Mouse (Mus musculus) embryonic facial prominence, embryonic 10.5 days (tissue): ENCODE measurements around the gene Rapgef6. TPM values are rescaled to one million over a fixed set of nuclear protein-coding genes. Genes with fewer than 3 reads are reported as not detected.
"Not testable (repeated sequence)": the region's sequence is repeated elsewhere in the genome, so short reads cannot be mapped to it uniquely, and the experiment has no call there.

Experiments
- DNase-seq: peaks from one replicate; pipeline ENCODE4 v3.0.0-alpha.2; 2017; ENCODE audit warnings: low spot score
- H3K27ac ChIP-seq: fragments of 300-500 bp; sonication (generic); replicated peaks from 2 replicates; pipeline ENCODE4 v1.5.1; 2016; ENCODE audit warnings: mild to moderate bottlenecking
- H3K27me3 ChIP-seq: fragments of 300-500 bp; sonication (generic); replicated peaks from 2 replicates; pipeline ENCODE4 v1.6.1; 2016; ENCODE audit warnings: low read depth, mild to moderate bottlenecking; ENCODE audit not compliant: poor library complexity, severe bottlenecking
- H3K36me3 ChIP-seq: fragments of 300-500 bp; sonication (generic); replicated peaks from 2 replicates; pipeline ENCODE4 v1.6.1; 2016; ENCODE audit warnings: mild to moderate bottlenecking, moderate library complexity
- H3K4me1 ChIP-seq: fragments of 300-500 bp; sonication (generic); 2 replicates; pipeline ENCODE4 v1.6.1; 2016
- H3K4me3 ChIP-seq: fragments of 300-500 bp; sonication (generic); 2 replicates; pipeline ENCODE4 v1.5.1; 2016; ENCODE audit warnings: mild to moderate bottlenecking, moderate library complexity
- H3K9me3 ChIP-seq: fragments of 300-500 bp; sonication (generic); 2 replicates; pipeline ENCODE4 v1.6.1; 2016; ENCODE audit warnings: mild to moderate bottlenecking
- WGBS: fragments of 180-500 bp; shearing (Covaris S2); methylation state at CpG from one replicate; pipeline ENCODE4 v1.1.7; 2016; 5-methylcytosine and 5-hydroxymethylcytosine counted together
- polyA plus RNA-seq: library from polyadenylated mRNA; unstranded; fragments of >200 nt; fragmentation: Nextera tagmentation; extraction: Ambion mirVana; gene quantifications from 2 replicates; pipeline ENCODE4 v1.2.1, GENCODE M21; 2016

Gene Rapgef6
- polyA plus RNA-seq, 1 experiment from 2014 or later, result 39.6 TPM

DNA sequence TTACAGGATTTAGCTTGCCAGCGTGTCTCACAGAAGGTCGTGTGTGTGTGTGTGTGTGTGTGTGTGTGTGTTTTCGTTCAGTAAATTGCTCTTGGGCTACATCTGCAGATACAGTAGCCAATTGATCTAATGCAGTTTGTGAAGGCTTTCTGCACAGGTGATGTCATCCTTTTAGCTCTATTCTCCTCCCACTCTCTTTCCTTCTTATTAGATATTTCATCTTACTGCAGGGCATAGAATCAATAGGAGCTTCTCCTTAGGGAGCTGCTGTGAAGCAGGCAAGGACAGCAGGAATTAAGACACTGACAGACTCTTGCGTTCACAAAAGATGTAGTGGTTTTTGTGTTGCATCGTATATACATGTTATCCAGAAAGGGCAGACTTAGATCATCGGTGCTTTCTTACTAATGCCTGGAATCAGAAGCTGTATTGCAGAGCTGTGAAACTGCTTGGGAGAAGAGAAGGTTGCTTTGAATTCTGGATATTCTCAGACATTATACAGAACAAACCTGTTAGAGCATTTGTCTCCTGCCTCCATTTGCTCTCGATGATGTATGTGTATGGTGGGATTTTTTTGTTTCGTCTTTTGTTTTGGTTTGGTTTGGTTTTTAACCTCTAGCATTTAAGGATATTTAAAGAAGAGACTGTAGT is 73.4 kb downstream of the Rapgef6 start:
- no peak overlapping the region for H3K27ac ChIP-seq
- no peaks in the 10 kb centered on the region for H3K27me3 ChIP-seq
- 88% methylated on average over 8 of the region's 8 CpGs for WGBS
- H3K36me3 ChIP-seq, result no peaks in the 10 kb centered on the region
- H3K4me3 ChIP-seq, result no peak overlapping the region
- H3K9me3 ChIP-seq, result no peaks in the 10 kb centered on the region
- H3K4me1 ChIP-seq, result 0 out of 2 replicates have a peak, but pooled peaks cover 5% of the 10 kb centered on the region
- DNase-seq, result no peak

DNA sequence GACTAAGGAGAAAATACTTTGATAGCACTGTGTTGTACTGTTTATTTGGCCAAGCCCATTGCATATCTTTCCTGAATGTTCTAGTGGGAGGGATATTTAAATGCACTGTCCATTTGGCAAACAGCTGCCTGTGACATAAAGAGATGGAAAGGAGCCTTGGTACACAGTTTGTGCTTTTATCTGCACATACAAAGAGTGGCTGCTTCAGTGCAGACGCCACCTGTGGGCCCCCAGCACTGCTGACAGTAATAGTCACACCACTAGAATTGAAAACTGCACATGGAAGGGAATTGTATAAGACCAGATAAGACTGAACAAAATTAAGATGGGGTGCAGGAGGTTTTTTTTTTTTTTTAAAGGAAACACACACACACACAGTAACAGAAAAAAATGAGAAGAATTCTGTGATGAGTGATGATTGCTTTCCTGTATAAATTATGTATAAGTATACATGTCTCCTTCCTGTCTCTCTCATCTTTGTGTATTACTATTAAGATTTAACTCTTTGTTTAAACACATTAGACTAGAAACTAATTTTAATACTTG is 75.3 kb downstream of the Rapgef6 start:
- H3K36me3 ChIP-seq, result no peaks in the 10 kb centered on the region
- WGBS, result 81% methylated on average over 1 of the region's 1 CpGs
- no peak overlapping the region for H3K4me3 ChIP-seq

DNA sequence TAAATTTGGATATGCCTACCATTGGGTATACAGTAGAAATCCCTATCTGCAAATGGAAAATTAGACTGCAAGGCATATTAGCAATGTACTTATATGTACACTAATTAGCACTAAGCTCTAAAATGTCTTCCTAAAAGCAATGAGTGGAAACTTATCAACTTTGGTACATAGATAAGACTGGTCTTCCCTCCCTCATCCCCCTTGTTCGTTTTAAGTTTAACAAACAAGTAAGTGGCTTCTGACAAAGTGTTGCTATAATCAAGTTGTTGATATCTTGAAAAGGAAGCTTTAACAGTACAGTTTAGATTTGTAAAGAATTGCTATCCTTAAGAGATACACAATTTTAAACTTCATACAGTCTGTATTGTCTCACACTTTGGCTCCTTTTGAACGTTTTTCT is 78.5 kb downstream of the Rapgef6 start:
- no peak overlapping the region for H3K27ac ChIP-seq
- WGBS, result 88% methylated on average over 2 of the region's 2 CpGs
- no peak overlapping the region for H3K4me3 ChIP-seq
- DNase-seq, result no peak
- no peaks in the 10 kb centered on the region for H3K4me1 ChIP-seq
- no peaks in the 10 kb centered on the region for H3K27me3 ChIP-seq
- H3K9me3 ChIP-seq, result no peaks in the 10 kb centered on the region
- no peaks in the 10 kb centered on the region for H3K36me3 ChIP-seq

More for the DNA sequence above, 75.3 kb downstream of the Rapgef6 start:
- Histone ChIP-seq H3K4me1 (0 out of 2 replicates have a peak, but pooled peaks cover under 1% of the 10 kb centered on the region), H3K27ac (no peak overlapping the region), H3K9me3 (no peaks in the 10 kb centered on the region), H3K27me3 (no peaks in the 10 kb centered on the region)
- DNase-seq, result no peak

DNA sequence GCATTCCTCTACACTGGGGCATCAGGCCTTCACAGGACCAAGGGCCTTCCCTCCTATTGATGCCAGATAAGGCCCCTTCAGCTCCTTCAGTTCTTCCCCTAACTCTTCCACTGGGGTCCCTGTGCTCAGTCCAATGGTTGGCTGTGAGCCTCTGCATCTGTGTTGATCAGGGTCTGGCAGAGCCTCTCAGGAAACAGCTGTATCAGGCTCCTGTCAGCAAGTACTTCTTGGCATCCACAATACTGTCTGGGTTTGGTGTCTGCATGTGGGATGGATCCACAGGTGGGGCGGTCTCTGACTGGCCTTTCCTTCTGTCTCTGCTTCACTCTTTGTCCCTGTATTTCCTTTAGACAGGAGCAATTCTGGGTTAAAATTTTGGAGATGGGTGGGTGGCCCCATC is 80.1 kb downstream of the Rapgef6 start:
- not testable (repeated sequence) for H3K36me3 ChIP-seq, H3K9me3 ChIP-seq, H3K4me3 ChIP-seq, H3K27ac ChIP-seq, H3K4me1 ChIP-seq, H3K27me3 ChIP-seq, DNase-seq
- WGBS, result 94% methylated on average over 1 of the region's 1 CpGs

DNA sequence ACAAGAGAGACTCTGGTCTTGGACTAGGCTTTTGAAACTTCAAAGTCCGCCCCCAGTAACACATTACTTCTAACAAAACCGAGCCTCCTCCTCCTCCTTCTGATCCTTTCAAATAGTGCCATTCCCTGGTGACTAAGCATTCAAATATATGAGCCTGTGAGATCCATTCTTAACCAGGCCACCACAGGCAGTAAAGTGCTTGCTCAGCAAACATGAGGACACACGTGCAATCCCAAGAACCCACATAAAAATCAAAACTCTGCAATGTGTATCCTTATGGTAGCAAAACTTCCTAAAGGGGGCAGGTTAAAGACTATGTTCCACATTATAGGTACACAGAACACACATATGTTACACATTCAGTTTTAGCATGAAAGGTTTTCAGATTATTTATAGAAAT is 81.8 kb downstream of the Rapgef6 start:
- Histone ChIP-seq H3K4me1 (no peaks in the 10 kb centered on the region), H3K9me3 (no peaks in the 10 kb centered on the region), H3K4me3 (no peak overlapping the region), H3K27me3 (no peaks in the 10 kb centered on the region), H3K27ac (no peak overlapping the region), H3K36me3 (no peaks in the 10 kb centered on the region)
- 85% methylated on average over 3 of the region's 3 CpGs for WGBS
- DNase-seq, result no peak

DNA sequence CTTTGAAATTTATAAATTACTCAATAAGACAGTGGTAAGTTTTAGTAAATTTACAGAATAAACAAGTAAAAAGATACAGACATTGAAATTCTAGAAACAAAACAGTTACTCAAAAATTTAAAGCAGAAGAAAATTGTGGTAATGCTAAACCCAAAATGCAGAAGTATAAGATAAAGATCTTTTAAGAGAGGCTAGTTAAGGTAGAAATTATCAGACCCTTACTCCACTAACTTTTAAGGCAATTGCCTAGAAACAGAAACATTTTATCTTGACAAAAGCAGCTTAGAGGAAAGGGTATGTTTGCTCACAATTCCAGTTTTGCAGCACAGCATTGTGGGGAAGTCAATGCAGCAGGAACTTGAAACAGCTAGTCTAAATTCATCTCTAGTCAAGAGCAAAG is 91.0 kb downstream of the Rapgef6 start:
- H3K36me3 ChIP-seq, result no peaks in the 10 kb centered on the region
- no peak overlapping the region for H3K27ac ChIP-seq
- H3K9me3 ChIP-seq, result no peaks in the 10 kb centered on the region
- H3K4me3 ChIP-seq, result no peak overlapping the region
- no peaks in the 10 kb centered on the region for H3K4me1 ChIP-seq
- H3K27me3 ChIP-seq, result no peaks in the 10 kb centered on the region
- no peak for DNase-seq

DNA sequence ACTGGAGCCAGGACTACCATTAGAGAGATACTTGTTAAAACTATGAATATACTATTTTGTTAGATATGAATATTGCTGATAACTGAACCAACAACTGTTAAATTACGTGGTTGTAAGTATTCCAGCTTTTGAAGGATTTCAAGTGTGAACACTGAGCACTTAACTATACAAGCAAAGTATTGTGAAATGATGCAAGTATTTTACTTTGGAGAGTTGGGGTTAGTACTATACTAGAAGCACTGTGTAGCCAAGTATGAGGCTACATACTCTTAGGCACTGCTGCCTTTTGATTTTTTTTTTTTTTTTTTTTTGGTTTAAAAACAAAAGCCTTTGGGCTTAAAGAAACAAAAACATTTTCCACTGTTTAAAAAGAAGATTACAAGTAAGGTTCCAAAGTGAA is 91.9 kb downstream of the Rapgef6 start:
- Histone ChIP-seq H3K27me3 (no peaks in the 10 kb centered on the region), H3K9me3 (no peaks in the 10 kb centered on the region), H3K27ac (no peak overlapping the region), H3K36me3 (no peaks in the 10 kb centered on the region), H3K4me3 (no peak overlapping the region), H3K4me1 (no peaks in the 10 kb centered on the region)
- 95% methylated on average over 1 of the region's 1 CpGs for WGBS
- DNase-seq, result no peak

DNA sequence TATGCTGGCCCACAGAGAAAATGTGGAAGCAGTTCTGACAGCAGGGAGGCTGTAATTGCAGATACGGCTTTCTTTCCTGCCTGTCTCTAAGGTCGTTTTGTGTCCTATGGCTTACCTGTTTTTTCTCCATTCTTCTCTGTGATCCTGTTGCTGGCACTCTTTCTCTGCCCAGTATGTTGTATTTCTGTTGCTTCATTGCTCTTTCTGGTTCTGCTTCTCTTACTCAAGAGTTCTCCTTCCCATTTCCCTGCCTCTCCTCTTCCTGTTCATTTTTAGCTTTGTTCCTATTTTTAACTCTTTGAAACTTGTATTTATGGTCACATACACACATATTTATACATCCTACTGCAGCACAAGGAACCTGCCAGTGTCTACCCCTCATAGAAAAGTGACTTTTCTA is 96.2 kb downstream of the Rapgef6 start:
- Histone ChIP-seq H3K9me3 (no peaks in the 10 kb centered on the region), H3K4me3 (no peak overlapping the region), H3K4me1 (no peaks in the 10 kb centered on the region), H3K27ac (no peak overlapping the region), H3K36me3 (peaks cover 11% of the 10 kb centered on the region), H3K27me3 (no peaks in the 10 kb centered on the region)
- DNase-seq, result no peak
- WGBS, result 80% methylated on average over 2 of the region's 2 CpGs

DNA sequence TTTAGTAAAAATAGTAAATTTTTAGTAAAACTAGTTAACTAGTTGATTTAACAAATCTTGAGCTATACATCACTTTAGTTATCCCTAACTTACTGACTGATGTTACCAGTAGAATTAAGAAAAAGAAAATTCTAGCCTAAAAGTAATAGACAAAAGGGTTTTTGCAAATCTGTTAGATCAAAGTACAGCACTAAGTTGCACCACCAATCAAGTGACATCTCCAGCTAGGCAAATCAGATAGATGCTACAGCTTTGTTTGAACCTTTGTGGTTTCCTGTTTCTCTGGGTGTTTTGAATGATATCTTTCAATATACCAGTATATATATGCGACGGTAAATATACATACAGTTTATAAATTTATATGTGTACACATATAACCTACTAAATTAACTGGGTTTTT is 99.1 kb downstream of the Rapgef6 start:
- Histone ChIP-seq H3K27me3 (no peaks in the 10 kb centered on the region), H3K36me3 (peaks cover 14% of the 10 kb centered on the region), H3K27ac (no peak overlapping the region), H3K4me1 (no peaks in the 10 kb centered on the region), H3K4me3 (no peak overlapping the region), H3K9me3 (no peaks in the 10 kb centered on the region)
- 96% methylated on average over 2 of the region's 2 CpGs for WGBS
- DNase-seq, result no peak

DNA sequence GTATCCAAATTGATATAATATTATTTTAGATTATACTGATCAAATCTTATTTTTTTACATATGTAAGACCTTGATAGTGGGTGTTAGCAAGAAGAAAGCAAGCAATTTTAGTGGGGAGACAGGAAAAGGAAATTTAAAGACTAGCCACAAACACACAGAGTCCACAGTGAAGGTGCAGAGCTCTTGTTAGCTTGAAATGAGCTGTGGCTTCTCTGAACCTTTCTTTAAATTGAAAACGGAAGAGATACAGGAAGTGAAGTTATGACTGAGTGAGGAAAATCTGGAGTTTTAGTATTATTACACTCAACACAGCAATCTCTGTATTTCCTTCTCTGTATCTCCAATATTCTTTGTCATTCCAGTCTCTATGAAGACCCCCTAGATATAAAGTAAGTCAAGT is 104.3 kb downstream of the Rapgef6 start:
- no peak for DNase-seq
- Histone ChIP-seq H3K4me1 (no peaks in the 10 kb centered on the region), H3K4me3 (no peak overlapping the region), H3K27ac (no peak overlapping the region), H3K9me3 (no peaks in the 10 kb centered on the region), H3K27me3 (no peaks in the 10 kb centered on the region), H3K36me3 (peaks cover 23% of the 10 kb centered on the region; the same call in 1 of the 2 replicates)
- 89% methylated on average over 1 of the region's 1 CpGs for WGBS

DNA sequence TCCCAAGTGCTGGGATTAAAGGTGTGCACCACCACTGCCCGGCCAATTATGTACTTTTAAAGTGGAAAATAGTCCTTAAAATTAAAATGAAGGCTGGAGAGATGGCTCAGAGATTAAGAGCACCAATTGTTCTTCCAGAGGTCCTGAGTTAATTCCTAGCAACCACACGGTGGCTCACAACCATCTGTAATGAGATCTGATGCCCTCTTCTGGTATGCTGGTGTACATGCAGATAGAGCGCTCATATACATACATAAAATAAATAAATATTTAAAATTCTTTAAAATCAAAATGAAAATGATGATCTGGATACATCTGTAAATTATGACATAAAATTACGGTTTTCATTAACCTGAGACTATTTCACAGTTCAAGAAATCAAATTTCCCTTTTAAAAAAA is 123.8 kb downstream of the Rapgef6 start:
- Histone ChIP-seq H3K4me1 (no peaks in the 10 kb centered on the region), H3K27ac (no peak overlapping the region), H3K27me3 (no peaks in the 10 kb centered on the region), H3K9me3 (no peaks in the 10 kb centered on the region), H3K4me3 (no peak overlapping the region), H3K36me3 (peaks cover 47% of the 10 kb centered on the region)
- WGBS, result 93% methylated on average over 4 of the region's 4 CpGs
- DNase-seq, result no peak

DNA sequence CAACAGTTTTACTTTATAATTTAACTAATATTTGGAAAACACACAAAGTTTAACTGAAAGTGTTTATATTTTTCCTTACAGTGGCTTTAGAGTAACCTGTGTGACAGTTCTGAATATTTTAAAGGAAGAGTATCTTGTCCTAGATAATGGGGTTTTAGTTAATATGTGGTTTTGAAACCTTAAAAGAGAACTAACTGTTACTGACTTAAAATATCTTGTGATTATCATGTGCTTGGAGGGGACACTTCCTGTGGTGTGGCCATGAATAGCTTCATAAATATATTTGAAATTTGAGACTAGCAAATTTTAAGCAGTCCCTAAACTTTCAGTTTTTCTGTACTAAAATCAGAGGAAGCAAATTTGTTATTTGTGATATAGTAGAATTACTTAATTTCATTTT is 125.9 kb downstream of the Rapgef6 start:
- no peak for DNase-seq
- H3K4me1 ChIP-seq, result no peaks in the 10 kb centered on the region
- no peaks in the 10 kb centered on the region for H3K27me3 ChIP-seq
- H3K9me3 ChIP-seq, result no peaks in the 10 kb centered on the region
- H3K4me3 ChIP-seq, result no peak overlapping the region
- no peak overlapping the region for H3K27ac ChIP-seq
- H3K36me3 ChIP-seq, result peaks cover 38% of the 10 kb centered on the region

DNA sequence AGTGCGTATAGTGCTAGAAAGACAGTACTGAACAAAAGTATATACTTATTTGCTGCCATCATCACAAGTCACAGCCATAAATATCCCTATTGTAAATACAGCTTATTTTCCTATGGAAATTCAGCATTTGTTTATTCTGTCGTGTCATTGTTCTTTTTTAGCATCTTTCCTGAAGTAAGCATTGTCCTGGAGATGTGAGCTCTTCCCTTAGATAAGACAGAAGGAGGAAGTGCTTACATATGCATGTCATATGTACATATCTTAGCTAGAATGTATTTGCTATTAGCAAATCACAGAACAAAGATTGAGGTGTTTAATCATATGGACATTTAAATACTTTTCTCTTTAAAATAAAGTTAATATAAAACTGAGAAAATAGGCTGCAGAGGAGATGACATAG is 132.8 kb downstream of the Rapgef6 start:
- H3K36me3 ChIP-seq, result peaks cover 30% of the 10 kb centered on the region
- H3K4me1 ChIP-seq, result no peaks in the 10 kb centered on the region
- 83% methylated on average over 2 of the region's 2 CpGs for WGBS
- H3K4me3 ChIP-seq, result no peak overlapping the region
- DNase-seq, result no peak
- no peak overlapping the region for H3K27ac ChIP-seq
- no peaks in the 10 kb centered on the region for H3K9me3 ChIP-seq
- no peaks in the 10 kb centered on the region for H3K27me3 ChIP-seq
